Mouse (Mus musculus): ENCODE measurements at regions not wholly inside any gene's neighbourhood (a gene's known extent, or its start where the extent isn't known, plus 50 kb on each side); places are given as distances from the start of the nearest gene placed in this dataset.

DNA sequence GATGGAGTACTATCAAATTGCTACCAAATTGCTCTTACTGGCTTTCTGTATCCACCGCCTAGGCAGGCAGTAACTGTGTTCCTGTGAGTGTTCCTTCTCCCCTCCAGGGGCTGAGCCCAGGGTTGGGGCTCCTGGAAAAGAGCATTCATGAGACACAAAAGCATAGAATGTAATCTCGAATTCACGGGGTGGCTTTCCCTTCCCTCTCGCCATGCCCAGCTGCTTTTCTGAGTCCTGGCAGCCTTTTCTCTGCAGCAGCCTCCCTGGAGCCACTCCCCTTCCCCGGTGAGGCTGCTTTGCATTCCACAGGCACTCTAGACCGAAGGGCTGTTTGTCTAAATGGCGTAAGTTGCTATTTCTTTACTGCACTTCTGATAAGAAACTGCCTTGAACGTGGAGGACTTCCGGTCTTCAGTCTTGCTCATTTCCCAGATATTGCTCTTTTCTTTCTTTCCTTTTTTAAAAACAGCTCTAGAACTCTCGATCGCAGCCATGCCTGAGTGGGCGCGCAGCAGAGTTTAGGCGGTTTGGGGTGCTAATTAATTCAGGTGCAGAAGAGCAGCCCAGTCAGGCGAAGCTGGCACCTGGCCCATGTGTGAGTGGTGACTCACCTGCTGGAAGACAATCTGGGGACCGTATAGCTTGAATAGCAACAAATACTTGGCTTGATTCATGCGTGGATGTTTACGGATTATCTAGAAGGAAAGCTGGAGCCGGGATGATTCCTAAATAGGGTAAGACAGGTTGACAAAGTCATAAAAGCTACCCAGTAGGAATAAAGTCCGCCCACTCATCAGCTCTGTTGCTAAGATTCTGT is 632.6 kb downstream of the Zfp706 start:
- 1% methylated on average over 20 of the region's 20 CpGs for WGBS
- ATAC-seq (ENCODE audit: low FRiP score), result peak; percentile 69
- Histone ChIP-seq H3K36me3 (no peaks in the 10 kb centered on the region), H3K9me3 (no peaks in the 10 kb centered on the region), H3K27me3 (peaks cover 7% of the 10 kb centered on the region), H3K4me3 (peak overlapping the region; percentile 43), H3K4me1 (replicated peaks) (peaks cover 18% of the 10 kb centered on the region), H3K4me2 (peak overlapping the region; percentile 80), H3K9ac (peak overlapping the region; percentile 62), H3K27ac (no peak overlapping the region)

DNA sequence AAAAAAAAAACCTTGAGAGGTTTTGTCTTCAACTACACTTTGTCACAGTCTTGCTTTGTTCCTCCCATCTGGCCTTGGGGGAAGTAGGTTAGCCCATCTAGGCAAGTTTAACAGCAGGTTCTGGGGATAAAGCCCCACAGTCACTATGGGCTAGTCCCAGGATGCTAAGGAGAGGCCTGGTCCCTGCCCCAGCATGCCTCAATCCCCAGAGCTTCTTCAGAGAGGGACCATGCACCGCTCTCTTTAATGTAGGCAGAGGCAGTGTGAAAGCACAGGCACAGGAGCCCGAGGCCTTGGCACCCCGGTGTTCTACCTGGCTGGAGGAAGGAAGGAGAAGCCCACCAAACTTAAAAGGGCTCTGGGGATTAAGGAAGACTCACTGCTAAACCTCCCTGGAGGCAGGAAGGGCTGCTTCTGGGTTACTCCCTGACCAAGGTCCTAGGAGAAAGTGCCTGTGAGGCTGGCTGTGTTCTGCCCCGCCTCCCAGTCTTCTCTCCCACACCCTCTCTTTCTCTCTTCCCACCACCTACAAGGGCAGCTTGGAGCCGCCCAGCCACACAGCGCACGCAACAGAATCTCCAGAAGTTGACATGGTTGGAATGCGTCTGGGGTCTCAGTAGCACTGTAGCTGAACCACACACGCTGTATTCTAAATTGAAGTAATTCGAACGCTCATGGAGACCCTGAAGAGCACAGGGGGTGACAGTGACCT is 633.5 kb downstream of the Zfp706 start:
- H3K27ac ChIP-seq, result 0 out of 2 replicates have a peak overlapping the region, but pooled peaks have one; percentile 8
- ATAC-seq (ENCODE audit: low FRiP score), result peak; percentile 77; the same call in 1 of the 2 replicates
- peak overlapping the region; percentile 80 for H3K4me2 ChIP-seq
- H3K9ac ChIP-seq, result peak overlapping the region; percentile 62
- H3K4me1 ChIP-seq (replicated peaks), result peaks cover 18% of the 10 kb centered on the region
- WGBS, result 8% methylated on average over 11 of the region's 11 CpGs
- peak overlapping the region; percentile 43 for H3K4me3 ChIP-seq
- no peaks in the 10 kb centered on the region for H3K9me3 ChIP-seq
- H3K36me3 ChIP-seq, result no peaks in the 10 kb centered on the region
- H3K27me3 ChIP-seq, result peaks cover 7% of the 10 kb centered on the region

DNA sequence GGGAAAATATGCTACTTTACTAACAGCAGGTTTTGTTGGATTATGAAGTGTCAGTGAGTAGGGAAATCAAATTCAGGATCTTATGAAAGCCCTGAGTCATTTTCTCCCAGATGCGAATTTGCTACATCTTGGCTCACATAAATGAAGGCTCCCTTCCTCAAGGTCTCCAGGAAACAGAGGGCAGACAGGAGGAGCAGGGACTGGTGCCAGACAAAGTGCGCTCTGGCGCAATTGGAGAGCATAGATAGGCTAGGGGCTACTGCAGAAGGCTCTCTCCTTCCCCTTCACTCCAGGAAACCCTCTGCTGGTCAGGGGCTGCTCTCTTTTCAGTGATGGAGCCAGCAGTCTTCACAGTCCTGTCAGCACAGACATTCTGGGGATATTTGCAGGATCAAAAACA is 634.1 kb downstream of the Zfp706 start:
- Histone ChIP-seq H3K27ac (no peak overlapping the region), H3K9me3 (no peaks in the 10 kb centered on the region), H3K4me1 (replicated peaks) (peaks cover 18% of the 10 kb centered on the region), H3K27me3 (peaks cover 7% of the 10 kb centered on the region), H3K9ac (no peak overlapping the region), H3K4me3 (no peak overlapping the region), H3K4me2 (no peak overlapping the region), H3K36me3 (no peaks in the 10 kb centered on the region)
- 41% methylated on average over 3 of the region's 3 CpGs for WGBS
- no peak for ATAC-seq (ENCODE audit: low FRiP score)

DNA sequence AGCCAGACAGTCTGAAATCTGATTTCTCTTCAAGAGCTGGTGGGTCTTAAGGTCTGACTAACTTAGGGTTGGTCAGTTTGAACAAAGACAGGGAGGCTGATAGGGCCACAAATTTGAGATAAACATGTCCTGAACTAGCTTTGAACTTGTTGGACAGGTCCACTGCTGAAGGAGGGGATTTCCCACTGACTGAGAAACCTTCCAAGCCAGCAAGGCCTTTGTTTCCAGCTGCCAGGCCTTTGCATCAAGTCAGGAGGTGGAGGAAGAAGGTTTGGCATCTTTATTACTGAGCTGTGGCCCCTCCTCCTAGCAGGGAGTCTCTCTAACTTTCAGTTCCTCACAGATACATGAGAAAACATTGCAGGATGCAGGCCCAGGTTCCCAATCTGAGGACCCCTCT is 636.2 kb downstream of the Zfp706 start:
- Histone ChIP-seq H3K9me3 (no peaks in the 10 kb centered on the region), H3K4me2 (no peak overlapping the region), H3K36me3 (no peaks in the 10 kb centered on the region), H3K4me3 (no peak overlapping the region), H3K27me3 (peaks cover 7% of the 10 kb centered on the region), H3K4me1 (replicated peaks) (peaks cover 18% of the 10 kb centered on the region), H3K9ac (no peak overlapping the region), H3K27ac (no peak overlapping the region)
- ATAC-seq (ENCODE audit: low FRiP score), result no peak

DNA sequence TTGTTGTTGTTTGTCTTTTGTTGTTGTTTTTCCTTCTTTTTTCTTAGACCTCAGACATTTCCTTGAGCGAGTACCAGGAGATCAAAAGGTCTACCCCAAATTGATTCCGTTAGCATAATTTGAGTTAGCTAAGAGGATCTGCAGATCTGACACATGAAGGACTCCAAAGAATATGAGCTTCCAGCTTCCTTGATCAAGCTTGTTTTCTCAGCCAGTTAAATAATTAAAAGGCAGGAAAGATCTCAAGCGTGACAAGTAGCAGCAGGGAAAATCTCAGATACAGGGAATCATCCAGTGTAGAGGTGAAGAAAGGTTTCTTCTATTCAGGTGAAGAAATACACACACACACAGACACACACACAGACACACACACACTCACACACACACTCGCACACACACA is 636.7 kb downstream of the Zfp706 start:
- no peak overlapping the region for H3K9ac ChIP-seq
- H3K27me3 ChIP-seq, result peaks cover 7% of the 10 kb centered on the region
- no peak overlapping the region for H3K27ac ChIP-seq
- H3K9me3 ChIP-seq, result no peaks in the 10 kb centered on the region
- no peak for ATAC-seq (ENCODE audit: low FRiP score)
- no peak overlapping the region for H3K4me3 ChIP-seq
- H3K4me2 ChIP-seq, result no peak overlapping the region
- H3K36me3 ChIP-seq, result no peaks in the 10 kb centered on the region
- H3K4me1 ChIP-seq (replicated peaks), result peaks cover 18% of the 10 kb centered on the region
- 79% methylated on average over 4 of the region's 4 CpGs for WGBS

DNA sequence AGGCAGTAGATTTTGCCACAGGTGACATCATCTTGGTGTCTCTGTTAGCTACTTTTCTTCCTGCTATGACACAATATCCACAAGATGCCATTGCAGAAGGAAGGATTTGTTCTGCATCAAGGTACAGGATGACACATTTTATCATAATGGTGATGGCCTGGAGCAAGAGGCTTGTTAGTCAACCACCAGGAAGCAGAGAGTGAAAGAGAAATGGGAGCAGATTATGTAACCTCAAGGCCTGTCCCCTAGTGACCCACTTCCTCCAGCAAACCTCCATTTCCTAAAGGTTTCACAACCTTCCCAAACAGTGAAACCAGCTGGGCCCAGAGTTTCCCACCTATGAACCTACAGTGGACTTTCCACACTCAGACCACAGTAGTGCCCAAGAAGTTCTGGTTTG is 640.3 kb downstream of the Zfp706 start:
- Histone ChIP-seq H3K4me2 (no peak overlapping the region), H3K4me3 (no peak overlapping the region), H3K9me3 (no peaks in the 10 kb centered on the region), H3K4me1 (replicated peaks) (no peaks in the 10 kb centered on the region), H3K27ac (no peak overlapping the region), H3K36me3 (no peaks in the 10 kb centered on the region), H3K9ac (no peak overlapping the region), H3K27me3 (no peaks in the 10 kb centered on the region)
- ATAC-seq (ENCODE audit: low FRiP score), result no peak

DNA sequence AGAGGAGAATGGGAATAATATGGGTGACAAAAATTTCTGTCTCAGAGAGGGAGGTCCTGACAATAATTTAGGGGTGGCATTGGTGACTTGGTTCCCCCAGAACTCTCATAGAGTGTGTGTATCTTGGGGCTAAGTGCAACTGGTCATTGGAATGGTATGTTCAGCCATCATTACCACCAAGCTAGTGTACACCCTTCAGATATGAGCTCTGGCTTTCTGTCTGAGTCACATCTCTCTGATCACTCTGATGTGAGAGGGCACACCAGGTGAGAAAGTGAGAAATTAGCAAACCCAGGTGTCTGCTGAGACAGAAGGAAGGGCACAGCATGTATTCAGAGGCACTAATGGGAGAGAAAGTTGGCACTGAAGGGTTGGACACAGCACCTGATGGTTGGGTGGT is 642.8 kb downstream of the Zfp706 start:
- no peak for ATAC-seq (ENCODE audit: low FRiP score)
- no peaks in the 10 kb centered on the region for H3K9me3 ChIP-seq
- no peaks in the 10 kb centered on the region for H3K27me3 ChIP-seq
- no peaks in the 10 kb centered on the region for H3K36me3 ChIP-seq
- no peak overlapping the region for H3K4me3 ChIP-seq
- no peak overlapping the region for H3K9ac ChIP-seq
- peaks cover 12% of the 10 kb centered on the region for H3K4me1 ChIP-seq (replicated peaks)
- H3K4me2 ChIP-seq, result no peak overlapping the region
- no peak overlapping the region for H3K27ac ChIP-seq

DNA sequence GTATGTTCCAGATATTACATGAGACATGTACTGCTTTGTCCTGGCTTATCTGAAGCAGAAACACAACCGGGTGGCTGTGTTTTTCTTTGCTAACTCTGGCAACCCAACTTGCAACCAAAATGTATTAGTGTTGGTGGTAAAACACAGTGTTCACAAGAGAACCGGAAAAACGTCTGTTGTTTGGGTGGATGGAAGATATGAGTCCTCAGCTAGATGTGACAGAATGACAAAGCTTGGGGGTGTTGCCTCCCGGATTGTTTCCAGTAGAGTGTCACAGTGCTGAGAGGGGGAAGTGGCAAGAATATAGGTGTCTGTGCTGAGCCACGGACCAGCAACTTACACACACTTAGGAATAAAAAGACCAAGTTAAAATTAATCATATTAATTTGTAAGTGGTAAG is 643.5 kb downstream of the Zfp706 start:
- no peaks in the 10 kb centered on the region for H3K36me3 ChIP-seq
- no peak overlapping the region for H3K4me3 ChIP-seq
- no peak overlapping the region for H3K9ac ChIP-seq
- no peaks in the 10 kb centered on the region for H3K27me3 ChIP-seq
- 81% methylated on average over 5 of the region's 5 CpGs for WGBS
- H3K4me1 ChIP-seq (replicated peaks), result peaks cover 12% of the 10 kb centered on the region
- ATAC-seq (ENCODE audit: low FRiP score), result no peak
- no peak overlapping the region for H3K27ac ChIP-seq
- H3K4me2 ChIP-seq, result no peak overlapping the region
- H3K9me3 ChIP-seq, result no peaks in the 10 kb centered on the region

DNA sequence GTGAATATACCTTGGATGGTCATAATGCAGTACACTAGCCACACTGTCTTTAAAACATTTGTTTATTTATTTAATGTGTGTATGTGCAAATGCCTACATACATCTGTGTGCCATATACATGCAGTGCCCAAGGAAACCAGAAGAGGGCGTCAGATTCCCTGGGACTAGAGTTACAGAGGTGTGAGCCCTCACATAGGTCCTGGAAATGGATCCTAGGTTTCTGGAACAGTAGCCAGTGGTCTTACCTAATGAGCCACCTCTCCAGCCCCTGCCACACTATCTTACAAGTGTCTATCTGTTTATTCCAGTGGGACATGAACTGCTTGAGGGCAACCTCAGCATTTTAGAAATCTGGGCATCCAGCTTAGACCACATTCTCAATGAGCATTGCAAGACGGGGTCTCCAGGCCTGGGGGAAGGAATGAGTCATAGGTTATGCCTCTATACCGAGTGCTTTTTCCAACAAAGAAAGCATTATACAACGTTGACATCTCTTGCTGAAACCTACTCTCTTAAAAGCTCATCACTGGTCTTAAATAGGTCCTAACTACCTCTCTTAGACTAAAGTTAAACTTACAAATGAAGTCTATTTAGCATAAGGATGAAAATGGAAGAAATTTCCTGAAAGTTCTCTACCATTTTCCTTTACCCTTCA is 644.5 kb downstream of the Zfp706 start:
- H3K9me3 ChIP-seq, result no peaks in the 10 kb centered on the region
- no peak overlapping the region for H3K4me3 ChIP-seq
- H3K9ac ChIP-seq, result no peak overlapping the region
- WGBS, result 66% methylated on average over 4 of the region's 4 CpGs
- no peaks in the 10 kb centered on the region for H3K36me3 ChIP-seq
- no peaks in the 10 kb centered on the region for H3K27me3 ChIP-seq
- peaks cover 12% of the 10 kb centered on the region for H3K4me1 ChIP-seq (replicated peaks)
- no peak for ATAC-seq (ENCODE audit: low FRiP score)
- H3K27ac ChIP-seq, result no peak overlapping the region
- no peak overlapping the region for H3K4me2 ChIP-seq

DNA sequence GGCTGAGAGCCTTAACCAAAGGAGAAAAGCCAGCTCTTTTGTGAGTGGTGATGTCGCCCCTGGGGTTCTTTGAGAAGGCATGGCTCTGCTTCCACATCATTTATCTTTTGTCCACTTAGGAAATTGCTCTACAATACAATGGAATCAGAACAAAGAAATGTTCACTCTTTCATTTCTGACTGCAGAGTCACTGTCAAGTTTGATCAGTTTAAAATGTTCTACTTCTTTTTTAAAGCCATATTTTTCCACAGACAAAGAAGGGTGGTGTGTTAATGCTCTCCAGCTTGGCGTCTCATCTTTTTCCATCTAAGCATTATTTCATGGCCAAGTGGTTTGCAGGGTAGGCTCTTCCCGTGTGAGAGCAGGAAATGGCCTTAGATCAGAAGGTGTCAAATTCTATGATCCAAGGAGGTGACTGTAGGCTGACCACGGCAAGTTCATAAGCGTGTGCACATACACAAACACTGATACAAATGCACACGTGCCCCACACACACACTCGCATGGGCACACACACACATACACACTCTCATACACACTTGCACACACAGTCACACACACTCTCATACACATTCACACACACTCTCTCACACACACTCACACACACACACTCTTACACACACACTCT is 645.9 kb downstream of the Zfp706 start:
- Histone ChIP-seq H3K4me2 (no peak overlapping the region), H3K4me3 (no peak overlapping the region), H3K4me1 (replicated peaks) (peaks cover 12% of the 10 kb centered on the region), H3K36me3 (no peaks in the 10 kb centered on the region), H3K9me3 (no peaks in the 10 kb centered on the region), H3K9ac (no peak overlapping the region), H3K27ac (no peak overlapping the region), H3K27me3 (no peaks in the 10 kb centered on the region)
- no peak for ATAC-seq (ENCODE audit: low FRiP score)
- WGBS, result 50% methylated on average over 7 of the region's 7 CpGs

DNA sequence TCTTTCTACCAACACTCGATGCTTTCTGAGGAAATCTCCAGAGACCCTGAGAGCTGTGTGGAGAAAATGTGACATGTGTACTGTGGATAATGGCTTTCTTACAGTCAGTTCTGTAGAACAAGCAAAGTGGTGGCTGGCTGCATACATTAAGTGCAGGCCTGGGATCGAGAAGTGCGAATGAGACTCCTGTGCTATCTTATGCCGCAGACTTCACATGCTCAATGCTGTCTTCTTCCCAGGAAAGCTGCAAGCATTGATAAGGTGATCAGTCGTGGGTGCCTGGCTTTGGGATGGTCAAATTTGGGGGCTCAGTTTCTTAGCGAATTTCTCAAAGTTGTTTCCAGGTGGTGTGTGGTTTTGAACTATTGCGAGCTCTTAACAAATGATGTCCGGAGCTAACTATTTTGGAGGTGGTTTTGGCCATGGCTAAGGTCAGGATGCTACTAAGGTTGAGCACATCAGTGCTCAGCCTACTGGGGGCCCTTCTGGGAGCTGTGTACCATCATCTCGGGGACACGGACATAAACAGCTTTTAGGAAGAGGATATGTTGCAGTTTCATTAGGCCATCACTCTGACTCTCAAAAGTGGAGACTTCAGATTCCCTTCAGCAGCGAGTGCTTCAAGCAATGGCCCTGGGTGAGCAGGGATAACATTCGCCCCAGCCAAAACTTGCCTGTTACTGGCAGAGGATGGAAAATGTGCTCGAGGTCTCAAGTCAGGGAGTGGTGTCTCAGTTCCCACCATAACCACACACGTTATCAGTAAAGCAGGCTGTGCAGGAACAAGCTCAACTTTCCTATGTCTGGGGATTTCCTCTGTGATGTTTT is 646.7 kb downstream of the Zfp706 start:
- Histone ChIP-seq H3K4me2 (no peak overlapping the region), H3K9ac (no peak overlapping the region), H3K4me3 (no peak overlapping the region), H3K36me3 (no peaks in the 10 kb centered on the region), H3K27ac (no peak overlapping the region), H3K4me1 (replicated peaks) (peaks cover 12% of the 10 kb centered on the region), H3K9me3 (no peaks in the 10 kb centered on the region), H3K27me3 (no peaks in the 10 kb centered on the region)
- 63% methylated on average over 14 of the region's 14 CpGs for WGBS
- no peak for ATAC-seq (ENCODE audit: low FRiP score)

DNA sequence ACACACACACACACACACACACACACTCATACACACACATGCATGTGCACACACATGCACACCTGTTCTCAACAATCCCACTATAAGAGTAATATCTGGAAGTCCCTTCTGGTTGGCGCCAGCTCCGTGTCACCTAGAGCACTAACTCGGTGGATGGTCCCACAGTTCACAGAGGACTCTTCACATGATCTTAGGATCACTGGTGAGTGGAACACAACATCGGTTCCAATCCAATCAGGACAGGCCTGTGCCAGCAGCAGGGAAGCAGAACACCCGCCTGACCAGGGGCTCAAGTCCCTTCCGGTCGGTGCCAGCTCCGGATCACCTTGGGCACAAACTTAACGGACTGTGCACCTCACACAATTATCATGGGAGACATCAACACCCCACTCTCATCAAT is 651.7 kb downstream of the Zfp706 start:
- Histone ChIP-seq H3K4me3 (no peak overlapping the region), H3K4me1 (replicated peaks) (peaks cover 6% of the 10 kb centered on the region), H3K9me3 (no peaks in the 10 kb centered on the region), H3K4me2 (no peak overlapping the region), H3K36me3 (no peaks in the 10 kb centered on the region), H3K27ac (no peak overlapping the region), H3K9ac (no peak overlapping the region), H3K27me3 (no peaks in the 10 kb centered on the region)
- ATAC-seq (ENCODE audit: low FRiP score), result no peak
- 94% methylated on average over 9 of the region's 9 CpGs for WGBS

Measured in hindbrain, embryonic 13.5 days (tissue).